Mouse (Mus musculus) kidney, postnatal 0 days (tissue): Measurements from ENCODE around the gene Zfhx3. TPM values are rescaled to one million over a fixed set of nuclear protein-coding genes. Genes with fewer than 3 reads are reported as not detected.

Experiments
- ATAC-seq: fragments of 200-750 bp; cut with Nextera tagmentation; replicated peaks from 2 replicates; pipeline ENCODE4 v1.8.0; 2017; ENCODE audit warnings: low read depth, moderate number of reproducible peaks, moderate TSS enrichment, moderate library complexity; ENCODE audit not compliant: low FRiP score
- DNase-seq: peaks from one replicate; pipeline ENCODE4 v3.0.0-alpha.2; 2016; ENCODE audit warnings: low spot score
- H3K27ac ChIP-seq: fragments of 300-500 bp; sonication (generic); 2 replicates; pipeline ENCODE4 v1.5.1; 2014; ENCODE audit warnings: mild to moderate bottlenecking
- H3K27me3 ChIP-seq: fragments of 300-500 bp; sonication (generic); 2 replicates; pipeline ENCODE4 v1.6.1; 2014; ENCODE audit warnings: low read length, mixed read lengths; ENCODE audit not compliant: insufficient read depth
- H3K36me3 ChIP-seq: fragments of 300-500 bp; sonication (generic); 2 replicates; pipeline ENCODE4 v1.6.1; 2014; ENCODE audit warnings: low read length, mixed read lengths; ENCODE audit not compliant: insufficient read depth
- H3K4me1 ChIP-seq: fragments of 300-500 bp; sonication (generic); replicated peaks from 2 replicates; pipeline ENCODE4 v1.6.1; 2014; ENCODE audit warnings: antibody characterized with exemption, low read length, mixed read lengths; ENCODE audit not compliant: insufficient read depth
- H3K4me2 ChIP-seq: fragments of 300-500 bp; sonication (generic); 2 replicates; pipeline ENCODE4 v1.6.1; 2014; ENCODE audit warnings: mild to moderate bottlenecking, low read length, moderate library complexity, mixed read lengths
- H3K4me3 ChIP-seq: fragments of 300-500 bp; sonication (generic); replicated peaks from 2 replicates; pipeline ENCODE4 v1.5.1; 2014; ENCODE audit warnings: low read depth, low read length
- H3K9ac ChIP-seq: fragments of 300-500 bp; sonication (generic); 2 replicates; pipeline ENCODE4 v1.6.1; 2014; ENCODE audit warnings: low read depth, low read length
- H3K9me3 ChIP-seq: fragments of 300-500 bp; sonication (generic); replicated peaks from 2 replicates; pipeline ENCODE4 v1.6.1; 2016; ENCODE audit warnings: low read length, inconsistent platforms, mixed read lengths
- CTCF ChIP-seq: IDR thresholded peaks from 2 replicates; pipeline ENCODE4 v1.5.1; 2016; ENCODE audit warnings: antibody characterized with exemption, low read depth, mild to moderate bottlenecking, moderate library complexity
- WGBS: fragments of 180-500 bp; shearing (Covaris S2); extraction: QIAGEN DNeasy Blood & Tissue Kit; methylation state at CpG from one replicate; pipeline ENCODE4 v1.1.7; 2014; 5-methylcytosine and 5-hydroxymethylcytosine counted together
- polyA plus RNA-seq: library from polyadenylated mRNA; unstranded; fragments of >200 nt; fragmentation: Nextera tagmentation; extraction: Ambion mirVana; gene quantifications from 2 replicates; pipeline ENCODE4 v1.2.1, GENCODE M21; 2015

Gene Zfhx3
- polyA plus RNA-seq, 1 experiment from 2014 or later, result 5.0 TPM

DNA sequence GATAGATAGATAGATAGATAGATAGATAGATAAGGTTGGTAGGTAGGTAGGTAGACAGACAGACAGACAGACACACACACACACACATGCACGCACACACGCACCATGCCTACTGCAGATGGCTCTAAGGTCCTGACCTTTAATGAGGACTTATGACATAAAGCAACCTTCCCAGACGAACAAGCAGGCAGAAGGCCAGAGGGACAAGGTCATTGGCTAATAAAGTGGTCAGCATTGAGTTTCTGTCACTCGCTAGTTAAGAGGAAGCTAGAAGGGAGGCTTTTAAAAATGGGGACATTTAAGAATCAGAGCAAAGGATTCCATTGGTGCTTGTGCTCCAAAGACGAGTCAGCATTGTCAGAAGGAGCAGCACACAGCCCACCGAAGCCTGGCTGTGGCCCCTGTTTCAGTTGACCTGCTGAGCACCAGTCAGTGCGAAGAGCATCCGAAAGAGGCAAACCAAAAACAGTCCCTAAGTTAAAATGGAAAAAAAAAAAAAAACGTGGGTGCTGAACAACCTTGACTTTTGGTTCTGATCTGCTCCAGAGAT, 683.2 kb downstream of the Zfhx3 start:
- H3K4me1 ChIP-seq, result no peaks in the 10 kb centered on the region
- WGBS, result 83% methylated on average over 9 of the region's 9 CpGs

GRCm38 (mm10) chr8:108631069-108631468, 688.6 kb downstream of the Zfhx3 start:
- no peak for DNase-seq
- 93% methylated on average over 1 of the region's 1 CpGs for WGBS

More for the DNA sequence above, 683.2 kb downstream of the Zfhx3 start:
- ATAC-seq (no peak), DNase-seq (no peak)
- no peak for TF ChIP-seq CTCF
- Histone ChIP-seq H3K4me3 (no peak overlapping the region), H3K9me3 (no peaks in the 10 kb centered on the region), H3K27me3 (no peaks in the 10 kb centered on the region), H3K36me3 (no peaks in the 10 kb centered on the region), H3K4me2 (no peak overlapping the region), H3K27ac (no peak overlapping the region), H3K9ac (no peak overlapping the region)

GRCm38 (mm10) chr8:108634282-108634681, 691.8 kb downstream of the Zfhx3 start:
- ATAC-seq (no peak), DNase-seq (no peak)
- no peak for TF ChIP-seq CTCF

More at GRCm38 (mm10) chr8:108631069-108631468, 688.6 kb downstream of the Zfhx3 start:
- H3K4me1 ChIP-seq, result no peaks in the 10 kb centered on the region
- H3K9ac ChIP-seq, result no peak overlapping the region
- ATAC-seq, result no peak
- no peaks in the 10 kb centered on the region for H3K9me3 ChIP-seq
- H3K27ac ChIP-seq, result no peak overlapping the region
- no peaks in the 10 kb centered on the region for H3K27me3 ChIP-seq
- no peak overlapping the region for H3K4me2 ChIP-seq
- TF ChIP-seq CTCF, result no peak
- H3K4me3 ChIP-seq, result no peak overlapping the region
- H3K36me3 ChIP-seq, result no peaks in the 10 kb centered on the region

GRCm38 (mm10) chr8:108637887-108638286, 695.4 kb downstream of the Zfhx3 start:
- WGBS, result 82% methylated on average over 2 of the region's 2 CpGs
- H3K27ac ChIP-seq, result no peak overlapping the region
- TF ChIP-seq CTCF, result no peak

More at GRCm38 (mm10) chr8:108634282-108634681, 691.8 kb downstream of the Zfhx3 start:
- no peak overlapping the region for H3K9ac ChIP-seq
- H3K27ac ChIP-seq, result no peak overlapping the region
- H3K9me3 ChIP-seq, result no peaks in the 10 kb centered on the region
- no peaks in the 10 kb centered on the region for H3K27me3 ChIP-seq
- WGBS, result 24% methylated on average over 2 of the region's 3 CpGs
- H3K4me2 ChIP-seq, result no peak overlapping the region
- H3K36me3 ChIP-seq, result no peaks in the 10 kb centered on the region
- no peaks in the 10 kb centered on the region for H3K4me1 ChIP-seq
- H3K4me3 ChIP-seq, result no peak overlapping the region

GRCm38 (mm10) chr8:108645660-108646059, 703.2 kb downstream of the Zfhx3 start:
- no peak for ATAC-seq
- Histone ChIP-seq H3K9ac (no peak overlapping the region), H3K9me3 (no peaks in the 10 kb centered on the region), H3K4me1 (0 out of 2 replicates have a peak, but pooled peaks cover 7% of the 10 kb centered on the region), H3K36me3 (no peaks in the 10 kb centered on the region), H3K27me3 (no peaks in the 10 kb centered on the region), H3K4me3 (no peak overlapping the region), H3K27ac (no peak overlapping the region), H3K4me2 (no peak overlapping the region)
- DNase-seq, result no peak
- TF ChIP-seq CTCF, result no peak
- 80% methylated on average over 3 of the region's 3 CpGs for WGBS

More at GRCm38 (mm10) chr8:108637887-108638286, 695.4 kb downstream of the Zfhx3 start:
- no peak for ATAC-seq
- no peak overlapping the region for H3K9ac ChIP-seq
- H3K4me2 ChIP-seq, result no peak overlapping the region
- H3K27me3 ChIP-seq, result no peaks in the 10 kb centered on the region
- H3K9me3 ChIP-seq, result no peaks in the 10 kb centered on the region
- no peaks in the 10 kb centered on the region for H3K4me1 ChIP-seq
- no peak for DNase-seq
- H3K4me3 ChIP-seq, result no peak overlapping the region
- H3K36me3 ChIP-seq, result no peaks in the 10 kb centered on the region

GRCm38 (mm10) chr8:108647556-108647955, 705.1 kb downstream of the Zfhx3 start:
- 15% methylated on average over 8 of the region's 8 CpGs for WGBS
- Histone ChIP-seq H3K4me1 (0 out of 2 replicates have a peak, but pooled peaks cover 7% of the 10 kb centered on the region), H3K4me3 (no peak overlapping the region), H3K9me3 (no peaks in the 10 kb centered on the region), H3K27me3 (no peaks in the 10 kb centered on the region), H3K36me3 (no peaks in the 10 kb centered on the region), H3K4me2 (no peak overlapping the region), H3K27ac (no peak overlapping the region), H3K9ac (no peak overlapping the region)
- TF ChIP-seq CTCF, result peak; percentile 3; the same call in 1 of the 2 replicates
- ATAC-seq (no peak), DNase-seq (peak; percentile 67)

DNA sequence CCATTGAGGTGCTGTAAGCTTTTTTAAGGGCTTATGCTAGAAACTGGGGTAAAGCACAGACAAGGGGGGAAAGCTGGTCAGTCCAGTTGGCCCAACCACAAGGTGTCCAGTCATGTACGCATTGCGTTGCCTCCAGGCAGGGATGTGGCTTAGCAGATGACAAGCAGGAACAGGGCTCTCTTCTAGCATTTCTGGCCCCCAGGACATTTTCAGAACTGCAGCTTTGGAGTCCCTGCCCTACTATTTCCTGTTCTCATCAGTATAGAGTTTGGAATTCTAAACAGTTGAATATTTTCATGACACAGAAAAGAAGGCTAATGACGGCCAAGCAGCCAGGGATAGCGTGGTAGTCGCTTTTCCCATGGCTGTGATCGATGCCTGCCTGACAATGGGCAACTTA, 706.5 kb downstream of the Zfhx3 start:
- no peak for TF ChIP-seq CTCF
- Histone ChIP-seq H3K9ac (no peak overlapping the region), H3K4me3 (no peak overlapping the region), H3K27ac (no peak overlapping the region), H3K27me3 (no peaks in the 10 kb centered on the region), H3K4me2 (no peak overlapping the region), H3K9me3 (no peaks in the 10 kb centered on the region), H3K4me1 (0 out of 2 replicates have a peak, but pooled peaks cover 7% of the 10 kb centered on the region), H3K36me3 (no peaks in the 10 kb centered on the region)
- DNase-seq, result no peak
- ATAC-seq, result no peak
- WGBS, result 79% methylated on average over 6 of the region's 6 CpGs
